In genomic region chr3:88142546-88142915, GRCm38 (mm10) we compare ENCODE assay signal across 8 mouse cellular contexts. TPM values are rescaled to one million over a fixed set of nuclear protein-coding genes. Genes with fewer than 3 reads are reported as not detected.
DNase-seq lines count a peak whose midpoint lies in the region; ATAC-seq and TF ChIP-seq lines count a peak whose summit lies in the region.

No protein-coding gene starts in this region.

- H3K9ac ChIP-seq in hindbrain, embryonic 12.5 days: peak overlapping the region; percentile 91
- H3K9ac ChIP-seq in midbrain, embryonic 11.5 days (ENCODE audit: low read length): peak overlapping the region; percentile 87

- no peak for TF ChIP-seq CTCF in gastrocnemius, adult 2 months (IDR thresholded peaks at IDR 0.05)

- H3K4me1 ChIP-seq in hindbrain, embryonic 12.5 days: peaks cover 66% of the 10 kb centered on the region
- peaks cover 53% of the 10 kb centered on the region for H3K4me1 ChIP-seq in midbrain, embryonic 11.5 days (ENCODE audit: control insufficient read depth, insufficient read depth, low read length)

- peaks cover 23% of the 10 kb centered on the region for H3K27me3 ChIP-seq in hindbrain, embryonic 12.5 days
- peaks cover 24% of the 10 kb centered on the region for H3K27me3 ChIP-seq in midbrain, embryonic 11.5 days (ENCODE audit: control insufficient read depth, insufficient read depth, low read length)

- peak overlapping the region; percentile 93 for H3K4me2 ChIP-seq in hindbrain, embryonic 12.5 days (replicated peaks)
- peak overlapping the region; percentile 92 for H3K4me2 ChIP-seq in midbrain, embryonic 11.5 days

- H3K36me3 ChIP-seq in hindbrain, embryonic 12.5 days: no peaks in the 10 kb centered on the region
- H3K36me3 ChIP-seq in midbrain, embryonic 11.5 days (ENCODE audit: control insufficient read depth, insufficient read depth, low read length): no peaks in the 10 kb centered on the region

- H3K9me3 ChIP-seq in hindbrain, embryonic 12.5 days (replicated peaks): no peaks in the 10 kb centered on the region
- H3K9me3 ChIP-seq in midbrain, embryonic 11.5 days (ENCODE audit: control insufficient read depth, low read length): no peaks in the 10 kb centered on the region

- peak overlapping the region; percentile 95 for H3K4me3 ChIP-seq in gastrocnemius, adult 2 months
- peak overlapping the region; percentile 96 for H3K4me3 ChIP-seq in hindbrain, embryonic 12.5 days
- peak overlapping the region; percentile 77 for H3K4me3 ChIP-seq in midbrain, embryonic 11.5 days (ENCODE audit: low read depth, low read length)

- DNase-seq in gastrocnemius, adult 2 months: peak; percentile 84
- DNase-seq in gastrocnemius, postnatal 4 days (ENCODE audit: low spot score in 2 of 2): no peak
- peak; percentile 79 for DNase-seq in right cerebral cortex, postnatal 14 days
- no peak for DNase-seq in right cerebral cortex, adult 2 months (ENCODE audit: low spot score in 2 of 2)
- no peak for DNase-seq in midbrain, embryonic 11.5 days (ENCODE audit: low spot score, missing footprints)
- no peak for DNase-seq in ovary, postnatal 14 days (ENCODE audit: low spot score)
- DNase-seq in lung, postnatal 25 days (ENCODE audit: low spot score): no peak

- peak overlapping the region; percentile 100 for H3K27ac ChIP-seq in gastrocnemius, adult 2 months
- H3K27ac ChIP-seq in hindbrain, embryonic 12.5 days: peak overlapping the region; percentile 98
- H3K27ac ChIP-seq in midbrain, embryonic 11.5 days (ENCODE audit: low read depth, low read length): peak overlapping the region; percentile 82

- WGBS in hindbrain, embryonic 12.5 days: 1% methylated on average over 45 of the region's 57 CpGs
- WGBS in midbrain, embryonic 11.5 days: under 1% methylated on average over 55 of the region's 57 CpGs

- intact Hi-C loops in gastrocnemius, adult 2 months (cut with DNase I): loop anchor here (10.0 kb wide), 1 partner anchor 352 kb away; no protein-coding TSS in a partner anchor

- ATAC-seq in hindbrain, embryonic 12.5 days (ENCODE audit: low FRiP score): peak; percentile 62
- ATAC-seq in midbrain, embryonic 11.5 days (ENCODE audit: low FRiP score): peak; percentile 38

RNA-seq across cellular contexts. Expression of gene Mef2d, which starts 0.4 kb away (rescaled TPM):
- 100 to 1,000 TPM; 173 to 184 TPM for total RNA-seq in gastrocnemius, adult 2 months (2021)
- total RNA-seq in gastrocnemius, postnatal 4 days (2021): 100 to 1,000 TPM; 160 to 174 TPM
- polyA plus RNA-seq in hindbrain, embryonic 12.5 days (2016; fragmentation: Nextera tagmentation; extraction: Ambion mirVana): 17.7 and 20.7 TPM in 2 replicates
- 9.0 and 10.9 TPM in 2 replicates for polyA plus RNA-seq in midbrain, embryonic 11.5 days (2014; fragmentation: Nextera tagmentation; extraction: Ambion mirVana)

Comparison
In these comparisons a context has a peak if more than half of its experiments do, and no peak if none do; other contexts are left out.
1. DNase-seq: peak in gastrocnemius, adult 2 months (single experiment) and right cerebral cortex, postnatal 14 days (single experiment); none in gastrocnemius, postnatal 4 days (0 of 2), right cerebral cortex, adult 2 months (0 of 2), midbrain, embryonic 11.5 days (single experiment), ovary, postnatal 14 days (single experiment) and lung, postnatal 25 days (single experiment).
2. Peak in every context shown above with its lines, with median percentiles within 50 percentile points of each other: H3K27ac ChIP-seq and H3K4me3 ChIP-seq.